Mouse (Mus musculus) hindbrain, postnatal 0 days (tissue): Measurements from ENCODE around the gene Tmc7. TPM values are rescaled to one million over a fixed set of nuclear protein-coding genes. Genes with fewer than 3 reads are reported as not detected.
A peak's percentile ranks its signal among the peaks of the same experiment; 100 is the strongest.

Source experiments
- ATAC-seq: fragments of 200-750 bp; cut with Nextera tagmentation; 2 replicates; pipeline ENCODE4 v1.8.0; 2017; ENCODE audit warnings: mild to moderate bottlenecking, moderate TSS enrichment, moderate library complexity
- DNase-seq: peaks from one replicate; pipeline ENCODE4 v3.0.0-alpha.2; 2015; ENCODE audit warnings: low spot score
- H3K27ac ChIP-seq: fragments of 300-500 bp; sonication (generic); 2 replicates; pipeline ENCODE4 v1.5.1; 2014; ENCODE audit warnings: mild to moderate bottlenecking
- H3K27me3 ChIP-seq: fragments of 300-500 bp; sonication (generic); 2 replicates; pipeline ENCODE4 v1.6.1; 2014; ENCODE audit warnings: low read length, mixed read lengths; ENCODE audit not compliant: insufficient read depth
- H3K36me3 ChIP-seq: fragments of 300-500 bp; sonication (generic); 2 replicates; pipeline ENCODE4 v1.6.1; 2014; ENCODE audit warnings: low read length, mixed read lengths; ENCODE audit not compliant: insufficient read depth
- H3K4me1 ChIP-seq: fragments of 300-500 bp; sonication (generic); 2 replicates; pipeline ENCODE4 v1.6.1; 2014; ENCODE audit warnings: antibody characterized with exemption, low read length, mixed read lengths; ENCODE audit not compliant: insufficient read depth
- H3K4me2 ChIP-seq: fragments of 300-500 bp; sonication (generic); 2 replicates; pipeline ENCODE4 v1.6.1; 2014; ENCODE audit warnings: low read depth, mild to moderate bottlenecking, low read length, moderate library complexity, mixed read lengths
- H3K4me3 ChIP-seq: fragments of 300-500 bp; sonication (generic); 2 replicates; pipeline ENCODE4 v1.5.1; 2014; ENCODE audit warnings: low read length
- H3K9ac ChIP-seq: fragments of 300-500 bp; sonication (generic); replicated peaks from 2 replicates; pipeline ENCODE4 v1.6.1; 2014; ENCODE audit warnings: mild to moderate bottlenecking, low read length, moderate library complexity, mixed read lengths
- H3K9me3 ChIP-seq: fragments of 300-500 bp; sonication (generic); 2 replicates; pipeline ENCODE4 v1.6.1; 2016; ENCODE audit warnings: low read length, mixed read lengths
- CTCF ChIP-seq: IDR thresholded peaks from 2 replicates; pipeline ENCODE4 v1.5.1; 2016; ENCODE audit warnings: antibody characterized with exemption, control low read depth, low read depth
- WGBS: fragments of 180-500 bp; shearing (Covaris S2); extraction: QIAGEN DNeasy Blood & Tissue Kit; methylation state at CpG from one replicate; pipeline ENCODE4 v1.1.7; 2014; 5-methylcytosine and 5-hydroxymethylcytosine counted together
- polyA plus RNA-seq: library from polyadenylated mRNA; unstranded; fragments of >200 nt; fragmentation: Nextera tagmentation; extraction: Ambion mirVana; gene quantifications from 2 replicates; pipeline ENCODE4 v1.2.1, GENCODE M21; 2015
- total RNA-seq: library from RNA; depleted of rRNA; stranded (reverse); fragments of >200 nt; gene quantifications from 2 replicates; pipeline ENCODE4 v1.2.3, GENCODE M21; 2014

Tmc7 gene
- total and polyA plus RNA-seq, 2 experiments from 2014 or later = 5.3 to 11.8 TPM

- ATAC-seq = no peak
- Histone ChIP-seq H3K9me3 (no peaks in the 10 kb centered on the region), H3K36me3 (no peaks in the 10 kb centered on the region), H3K27me3 (no peaks in the 10 kb centered on the region), H3K4me1 (no peaks in the 10 kb centered on the region), H3K27ac (no peak overlapping the region), H3K4me2 (no peak overlapping the region), H3K4me3 (no peak overlapping the region), H3K9ac (no peak overlapping the region)
- TF ChIP-seq CTCF = no peak
- 32% methylated on average over 5 of the region's 5 CpGs for WGBS
- DNase-seq = no peak
These were observed 12.5 kb downstream of the Tmc7 start for GRCm38 (mm10) chr7:118572039-118572438.

DNA sequence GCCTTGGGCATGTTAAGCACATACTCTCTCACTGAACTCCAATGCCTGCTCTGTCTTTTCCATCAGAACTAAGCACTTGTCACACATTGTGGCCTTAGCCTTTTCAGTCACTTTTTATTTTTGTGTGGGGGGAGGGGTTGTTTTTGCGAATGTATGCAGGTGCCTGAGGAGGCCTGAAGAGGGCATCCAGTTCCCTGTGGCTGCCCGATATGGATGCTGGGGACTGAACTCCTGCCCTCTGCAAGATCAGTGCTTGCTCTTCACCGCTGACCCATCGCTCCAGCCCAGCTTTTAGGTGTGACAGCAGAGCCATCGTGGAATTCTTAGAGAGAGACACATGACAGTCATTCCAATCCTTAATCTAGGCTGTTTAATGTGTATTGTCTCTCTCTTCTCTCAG is 13.2 kb downstream of the Tmc7 start:
- TF ChIP-seq CTCF = peak; percentile 32; the same call in 1 of the 2 replicates
- no peak overlapping the region for H3K27ac ChIP-seq
- ATAC-seq (no peak), DNase-seq (no peak)
- H3K9me3 ChIP-seq = no peaks in the 10 kb centered on the region
- H3K4me2 ChIP-seq = no peak overlapping the region
- H3K36me3 ChIP-seq = no peaks in the 10 kb centered on the region
- H3K4me3 ChIP-seq = no peak overlapping the region
- WGBS = 49% methylated on average over 5 of the region's 5 CpGs
- no peaks in the 10 kb centered on the region for H3K27me3 ChIP-seq
- H3K9ac ChIP-seq = no peak overlapping the region
- no peaks in the 10 kb centered on the region for H3K4me1 ChIP-seq

DNA sequence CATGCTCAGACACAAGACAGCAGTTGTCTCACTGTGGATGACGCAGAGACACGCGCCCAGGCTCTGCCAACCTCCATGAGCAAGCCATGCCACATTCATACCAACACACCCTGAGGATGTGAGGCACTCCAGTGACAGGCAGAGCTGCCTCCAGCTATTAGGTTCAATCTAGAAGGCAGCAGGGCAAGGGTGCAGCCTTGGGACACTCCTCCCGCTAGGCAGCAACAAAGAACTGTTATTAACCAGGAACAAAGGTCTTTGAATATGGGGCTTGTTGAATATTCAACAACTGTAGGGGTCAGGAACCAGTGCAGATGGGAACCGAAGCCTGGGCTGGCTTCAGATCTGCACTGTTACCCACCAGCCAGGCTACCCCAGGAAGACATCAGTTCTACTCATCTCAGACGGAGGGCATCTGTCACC is 15.4 kb downstream of the Tmc7 start:
- Histone ChIP-seq H3K27me3 (no peaks in the 10 kb centered on the region), H3K27ac (no peak overlapping the region), H3K9me3 (no peaks in the 10 kb centered on the region), H3K36me3 (peaks cover 3% of the 10 kb centered on the region; the same call in 1 of the 2 replicates), H3K4me3 (no peak overlapping the region), H3K9ac (no peak overlapping the region), H3K4me1 (no peaks in the 10 kb centered on the region), H3K4me2 (no peak overlapping the region)
- DNase-seq (no peak), ATAC-seq (peak; percentile 61; the same call in 1 of the 2 replicates)
- TF ChIP-seq CTCF = no peak
- 27% methylated on average over 6 of the region's 6 CpGs for WGBS

DNA sequence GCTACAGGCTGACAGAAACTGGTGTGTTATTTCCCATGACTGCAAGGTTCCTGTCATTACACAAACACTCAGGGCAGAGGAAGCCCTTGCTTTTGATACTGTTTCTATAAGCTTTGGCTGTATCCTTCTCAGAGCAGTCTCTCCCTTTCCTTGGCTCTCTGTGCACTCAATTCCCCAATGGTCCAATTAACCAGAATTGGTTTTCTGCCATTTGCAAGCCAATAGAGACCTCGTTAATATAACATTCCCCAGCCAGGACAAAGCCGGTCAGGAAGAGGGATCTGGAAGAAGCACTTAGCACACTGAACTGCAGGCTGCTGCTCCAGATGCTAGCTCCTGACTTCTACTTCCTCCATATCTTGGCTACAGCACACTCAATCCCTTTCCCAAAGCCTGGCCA is 30.2 kb downstream of the Tmc7 start:
- Histone ChIP-seq H3K27ac (no peak overlapping the region), H3K4me1 (no peaks in the 10 kb centered on the region), H3K36me3 (peaks cover 24% of the 10 kb centered on the region), H3K9ac (no peak overlapping the region), H3K4me3 (no peak overlapping the region), H3K4me2 (no peak overlapping the region), H3K27me3 (no peaks in the 10 kb centered on the region), H3K9me3 (0 out of 2 replicates have a peak, but pooled peaks cover 2% of the 10 kb centered on the region)
- no peak for ATAC-seq
- TF ChIP-seq CTCF = no peak
- 61% methylated on average over 2 of the region's 2 CpGs for WGBS
- peak; percentile 10 for DNase-seq

DNA sequence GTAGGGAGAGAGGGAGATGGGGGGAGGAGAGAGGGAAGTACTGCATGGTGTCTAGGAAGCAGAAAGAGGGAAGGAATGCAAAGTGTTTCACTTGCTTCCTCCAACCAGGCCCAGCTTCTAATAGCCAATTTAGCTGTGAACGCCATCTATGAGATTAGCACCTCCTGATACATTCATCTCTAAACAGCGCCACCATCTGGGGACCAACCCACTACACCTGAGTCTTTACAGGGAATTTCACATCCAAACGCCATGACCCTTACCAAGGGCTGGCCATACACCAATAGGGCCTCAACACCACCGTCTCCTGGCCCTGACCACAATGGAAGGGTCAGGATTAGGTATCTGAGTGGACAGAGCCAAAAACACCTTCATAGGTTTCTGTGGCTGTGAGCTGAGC is 30.7 kb downstream of the Tmc7 start:
- no peak for DNase-seq
- no peaks in the 10 kb centered on the region for H3K4me1 ChIP-seq
- no peak for ATAC-seq
- no peak overlapping the region for H3K27ac ChIP-seq
- H3K9ac ChIP-seq = no peak overlapping the region
- peaks cover 24% of the 10 kb centered on the region for H3K36me3 ChIP-seq
- 0 out of 2 replicates have a peak, but pooled peaks cover 2% of the 10 kb centered on the region for H3K9me3 ChIP-seq
- no peak overlapping the region for H3K4me2 ChIP-seq
- H3K4me3 ChIP-seq = no peak overlapping the region
- no peaks in the 10 kb centered on the region for H3K27me3 ChIP-seq
- no peak for TF ChIP-seq CTCF
- 69% methylated on average over 4 of the region's 4 CpGs for WGBS

- H3K36me3 ChIP-seq = peaks cover 10% of the 10 kb centered on the region
These were observed 37.1 kb downstream of the Tmc7 start for GRCm38 (mm10) chr7:118547451-118547850.

GRCm38 (mm10) chr7:118544128-118544527 is 40.4 kb downstream of the Tmc7 start:
- Histone ChIP-seq H3K27ac (no peak overlapping the region), H3K4me2 (no peak overlapping the region), H3K4me1 (no peaks in the 10 kb centered on the region), H3K27me3 (no peaks in the 10 kb centered on the region), H3K9me3 (no peaks in the 10 kb centered on the region), H3K4me3 (no peak overlapping the region), H3K36me3 (peaks cover 16% of the 10 kb centered on the region), H3K9ac (no peak overlapping the region)
- no peak for TF ChIP-seq CTCF
- no peak for ATAC-seq
- DNase-seq = no peak
- 84% methylated on average over 4 of the region's 4 CpGs for WGBS

More at GRCm38 (mm10) chr7:118547451-118547850, 37.1 kb downstream of the Tmc7 start:
- Histone ChIP-seq H3K4me3 (no peak overlapping the region), H3K27me3 (no peaks in the 10 kb centered on the region), H3K27ac (no peak overlapping the region), H3K9me3 (0 out of 2 replicates have a peak, but pooled peaks cover 2% of the 10 kb centered on the region), H3K9ac (no peak overlapping the region), H3K4me1 (no peaks in the 10 kb centered on the region), H3K4me2 (no peak overlapping the region)
- DNase-seq (no peak), ATAC-seq (no peak)
- no peak for TF ChIP-seq CTCF
- 72% methylated on average over 10 of the region's 10 CpGs for whole genome bisulfite sequencing
